In genomic region chr13:49765306-49765705, GRCm38 (mm10) we compare ENCODE assay signal across 31 mouse cellular contexts. TPM values are rescaled to one million over a fixed set of nuclear protein-coding genes. Genes with fewer than 3 reads are reported as not detected.
"Had no signal": no experiment of that assay in that cellular context is flagged by ENCODE, and none has a peak within 500 bp of the region (broad histone marks: within the 10 kb centered on the region; RNA-seq: fewer than 3 reads in every experiment).

No protein-coding gene starts in this region.

- H3K27ac ChIP-seq: kidney, embryonic 15.5 days; left cerebral cortex, adult 2 months; limb, embryonic 10.5 days; limb, embryonic 13.5 days; liver, embryonic 12.5 days; liver, embryonic 15.5 days; lung, embryonic 15.5 days; midbrain, embryonic 10.5 days; midbrain, embryonic 13.5 days; neural tube, embryonic 12.5 days; neural tube, embryonic 15.5 days; stomach, postnatal 0 days had no signal

- H3K4me1 ChIP-seq: kidney, embryonic 15.5 days; limb, embryonic 13.5 days; lung, embryonic 15.5 days; neural tube, embryonic 15.5 days had no signal

- H3K36me3 ChIP-seq: kidney, embryonic 15.5 days; limb, embryonic 10.5 days; limb, embryonic 13.5 days; liver, embryonic 12.5 days; liver, embryonic 15.5 days; lung, embryonic 15.5 days; midbrain, embryonic 10.5 days; midbrain, embryonic 13.5 days; neural tube, embryonic 12.5 days; neural tube, embryonic 15.5 days had no signal

- H3K4me3 ChIP-seq: kidney, embryonic 15.5 days; left cerebral cortex, adult 2 months; limb, embryonic 10.5 days; limb, embryonic 13.5 days; liver, embryonic 12.5 days; liver, embryonic 15.5 days; lung, embryonic 15.5 days; megakaryocyte, embryonic 14.5 days; midbrain, embryonic 10.5 days; midbrain, embryonic 13.5 days; neural tube, embryonic 12.5 days; neural tube, embryonic 15.5 days had no signal

- H3K4me2 ChIP-seq: kidney, embryonic 15.5 days; limb, embryonic 13.5 days; liver, embryonic 12.5 days; liver, embryonic 15.5 days; lung, embryonic 15.5 days; midbrain, embryonic 13.5 days; neural tube, embryonic 12.5 days; neural tube, embryonic 15.5 days had no signal

- H3K27me3 ChIP-seq: kidney, embryonic 15.5 days; limb, embryonic 13.5 days; liver, embryonic 12.5 days; liver, embryonic 15.5 days; lung, embryonic 15.5 days; midbrain, embryonic 13.5 days; neural tube, embryonic 12.5 days; neural tube, embryonic 15.5 days had no signal

- H3K9ac ChIP-seq: kidney, embryonic 15.5 days; limb, embryonic 13.5 days; liver, embryonic 12.5 days; liver, embryonic 15.5 days; lung, embryonic 15.5 days; midbrain, embryonic 13.5 days; neural tube, embryonic 12.5 days; neural tube, embryonic 15.5 days had no signal

- H3K9me3 ChIP-seq: kidney, embryonic 15.5 days; limb, embryonic 10.5 days; limb, embryonic 13.5 days; liver, embryonic 12.5 days; liver, embryonic 15.5 days; lung, embryonic 15.5 days; midbrain, embryonic 10.5 days; midbrain, embryonic 13.5 days; neural tube, embryonic 12.5 days; neural tube, embryonic 15.5 days had no signal

- ATAC-seq: liver, embryonic 12.5 days; midbrain, embryonic 13.5 days had no signal

- DNase-seq: kidney, adult 8-10 months; kidney, postnatal 10 days; kidney, postnatal 36 days; layer of hippocampus, postnatal 36 days; liver; lung, adult 18-20 months; lung, postnatal 10 days; lung, postnatal 36 days; right cerebral cortex, adult 18-20 months; right cerebral cortex, postnatal 14 days; right cerebral cortex, postnatal 4 days; thymus, adult 18-20 months; thymus, postnatal 36 days had no signal

RNA-seq across cellular contexts. Expression of gene Gm30302, which starts 33.5 kb away (rescaled TPM):
- total RNA-seq: layer of hippocampus, adult 8-10 months; layer of hippocampus, postnatal 10 days; layer of hippocampus, postnatal 36 days; left cerebral cortex, adult 2 months; left cerebral cortex, postnatal 14 days had no signal
- polyA plus RNA-seq: kidney, embryonic 15.5 days; limb, embryonic 10.5 days; limb, embryonic 13.5 days; liver, embryonic 12.5 days; liver, embryonic 15.5 days; lung, embryonic 15.5 days; midbrain, embryonic 10.5 days; midbrain, embryonic 13.5 days; neural tube, embryonic 15.5 days; stomach, embryonic 14.5 days; stomach, postnatal 0 days; urinary bladder, adult 2 months had no signal
